Mouse (Mus musculus) thymus, postnatal 25 days (tissue): ENCODE measurements around the gene Ntm.

Source experiments
- DNase-seq: peaks from one replicate; pipeline ENCODE4 v3.0.0; 2022

Gene Ntm

GRCm38 (mm10) chr9:29796281-29796680 is 166.7 kb downstream of the Ntm start:
- no peak for DNase-seq

GRCm38 (mm10) chr9:29791199-29791915 is 171.6 kb downstream of the Ntm start:
- DNase-seq: no peak

- DNase-seq: no peak
Observed at GRCm38 (mm10) chr9:29790017-29790416, 172.9 kb downstream of the Ntm start.

GRCm38 (mm10) chr9:29788855-29789254 is 174.1 kb downstream of the Ntm start:
- DNase-seq: no peak

DNA sequence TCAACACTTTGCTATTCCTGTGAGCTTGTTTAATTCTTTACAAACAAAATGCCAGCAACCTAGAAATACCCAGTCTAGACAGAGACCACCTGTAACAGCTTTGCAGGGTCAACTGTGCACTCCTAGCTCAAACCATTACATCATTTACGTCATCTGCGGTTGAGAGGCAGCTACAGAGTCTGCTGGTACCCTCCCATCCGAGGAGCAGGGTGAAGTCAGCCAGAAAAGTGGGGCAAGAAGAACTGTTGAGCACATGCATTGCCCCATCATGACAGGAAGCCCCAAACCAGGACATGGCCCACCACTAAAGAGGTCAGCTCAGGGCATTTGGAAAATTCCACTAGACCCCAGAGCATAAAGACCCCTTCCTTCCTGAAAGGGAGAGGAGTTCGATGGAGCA is 175.5 kb downstream of the Ntm start:
- no peak for DNase-seq

DNA sequence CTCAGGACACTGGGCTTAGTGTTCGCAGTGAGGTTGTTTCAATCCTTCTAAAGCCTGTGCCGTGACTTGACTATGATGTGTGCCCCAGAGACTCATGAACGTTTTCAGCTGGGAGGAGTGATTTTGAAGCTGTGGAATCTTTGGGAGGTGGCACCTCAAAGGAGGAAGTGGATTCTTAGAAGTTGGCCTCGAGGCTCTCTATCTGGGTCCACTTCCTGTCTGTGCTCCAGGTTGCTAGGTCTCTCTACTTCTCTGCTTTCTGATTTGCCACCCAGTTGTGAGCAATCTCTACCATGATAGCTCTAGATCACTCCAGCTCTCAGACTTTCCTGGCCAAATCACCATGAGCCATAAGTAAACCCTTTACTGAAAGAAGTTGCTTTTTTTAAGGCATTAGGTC is 180.2 kb downstream of the Ntm start:
- DNase-seq: no peak

- DNase-seq: no peak
Observed at GRCm38 (mm10) chr9:29779739-29780138, 183.2 kb downstream of the Ntm start.

DNA sequence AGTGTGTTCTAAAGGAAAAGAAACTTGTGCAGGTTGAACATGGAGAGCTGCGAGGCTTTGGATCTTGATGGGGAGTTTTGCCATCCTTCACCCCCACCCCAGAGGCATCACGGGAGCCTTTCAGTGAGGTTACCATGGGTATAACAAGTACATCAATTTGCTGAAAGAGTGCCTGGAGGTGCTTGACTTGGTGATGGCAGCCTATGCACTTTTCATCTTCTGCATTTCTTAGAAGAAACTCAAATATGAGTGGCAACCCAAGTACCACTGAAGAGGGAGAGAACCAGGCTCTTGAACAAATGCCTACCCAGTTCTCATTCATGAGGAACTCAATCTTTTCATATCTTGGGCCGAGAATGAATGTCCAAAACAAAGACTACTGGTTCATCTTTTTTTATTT is 186.0 kb downstream of the Ntm start:
- no peak for DNase-seq

- DNase-seq: no peak
Observed at GRCm38 (mm10) chr9:29776542-29776941, 186.4 kb downstream of the Ntm start.

DNA sequence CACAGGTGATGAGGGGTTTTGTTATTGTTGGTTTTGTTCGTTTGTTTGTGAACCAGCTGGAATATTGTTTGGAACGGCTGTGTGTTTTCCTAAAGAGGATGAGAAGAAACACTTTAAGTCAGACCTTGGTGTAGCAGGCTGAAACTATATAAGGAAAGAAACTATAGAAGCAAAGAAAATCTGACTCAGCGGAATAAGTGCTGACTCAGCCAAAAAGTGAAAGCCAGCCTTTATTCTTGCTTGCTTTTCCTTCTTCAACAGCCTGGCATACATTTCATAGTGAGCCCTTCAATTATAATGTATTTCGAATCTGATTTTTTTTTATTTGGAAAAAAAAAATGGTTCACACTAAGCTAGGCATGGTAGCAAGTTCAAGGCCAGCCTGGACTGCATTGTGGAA is 186.9 kb downstream of the Ntm start:
- DNase-seq: no peak

- no peak for DNase-seq
Observed at GRCm38 (mm10) chr9:29772625-29773388, 190.1 kb downstream of the Ntm start.

DNA sequence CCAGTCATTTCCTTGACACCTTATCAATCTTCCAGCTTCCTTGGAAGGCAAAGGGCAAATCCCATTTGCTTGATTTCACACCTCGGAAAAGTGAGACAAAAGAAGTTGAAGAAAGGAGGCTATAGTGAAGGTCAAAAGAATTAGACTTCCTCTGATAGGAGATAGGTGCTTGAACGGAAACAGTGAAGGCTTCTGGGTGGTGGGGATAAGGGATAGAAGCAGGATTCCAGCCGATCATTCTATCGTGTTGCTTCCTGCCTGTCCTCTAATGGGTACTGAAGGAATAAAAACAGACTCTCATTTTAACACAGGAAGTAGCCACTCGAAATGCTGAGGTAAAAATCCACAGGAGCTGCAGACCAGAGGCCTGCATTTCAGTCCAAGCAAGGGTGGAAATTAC is 191.1 kb downstream of the Ntm start:
- DNase-seq: no peak

DNA sequence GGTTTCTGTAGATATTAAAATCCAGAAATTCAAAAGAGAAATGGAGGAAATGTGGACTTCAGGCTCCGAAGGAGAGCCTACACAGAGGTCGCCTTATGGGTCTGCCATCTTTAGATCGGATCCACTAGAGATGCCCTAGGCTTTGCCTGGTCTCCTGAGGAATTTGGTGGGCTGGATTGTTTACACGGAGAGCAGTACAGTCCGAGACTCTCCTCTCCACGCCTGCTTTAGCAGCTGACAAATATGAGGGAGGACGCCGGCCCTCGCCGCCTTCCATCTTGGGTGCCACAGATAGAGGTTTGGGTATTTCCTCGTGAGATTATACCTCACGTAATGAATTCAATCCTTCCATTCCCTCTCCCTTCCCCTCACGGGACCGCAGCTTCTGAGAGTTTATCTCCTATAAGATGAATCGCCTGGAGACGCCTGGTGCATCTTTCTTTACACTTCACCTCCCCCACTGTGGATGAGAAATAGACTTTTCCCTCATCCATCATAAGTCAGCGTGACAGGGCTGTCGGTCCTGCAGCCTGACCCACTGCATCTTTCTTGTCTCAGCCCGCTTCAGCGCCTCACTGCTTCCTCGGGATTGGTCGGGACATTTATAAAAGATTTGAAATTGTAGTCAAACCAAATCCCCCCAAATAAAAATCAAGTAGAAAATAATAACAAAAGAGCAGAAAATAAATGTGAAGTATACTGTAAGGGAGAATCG is 191.7 kb downstream of the Ntm start:
- no peak for DNase-seq

DNA sequence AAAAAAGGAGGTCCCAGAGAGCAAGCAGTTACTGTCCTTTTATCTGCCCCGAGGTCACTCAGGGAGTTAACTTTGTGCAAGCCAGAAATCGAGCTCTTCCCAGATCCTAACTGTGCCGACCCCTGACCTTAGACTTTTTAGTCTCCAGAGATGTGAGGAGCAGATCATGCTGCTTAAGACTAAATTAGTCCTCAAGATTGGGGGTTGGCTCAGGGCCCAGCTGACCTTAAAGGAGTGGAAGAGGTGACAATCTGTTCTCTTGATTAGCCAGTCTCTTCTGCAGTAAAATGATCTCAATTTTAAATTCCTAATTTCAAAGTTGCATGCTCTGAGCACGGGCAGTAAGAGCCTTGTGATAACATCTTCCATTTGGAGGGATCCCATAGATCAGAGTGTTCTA is 193.6 kb downstream of the Ntm start:
- no peak for DNase-seq

GRCm38 (mm10) chr9:29765990-29766980 is 196.7 kb downstream of the Ntm start:
- no peak for DNase-seq

DNA sequence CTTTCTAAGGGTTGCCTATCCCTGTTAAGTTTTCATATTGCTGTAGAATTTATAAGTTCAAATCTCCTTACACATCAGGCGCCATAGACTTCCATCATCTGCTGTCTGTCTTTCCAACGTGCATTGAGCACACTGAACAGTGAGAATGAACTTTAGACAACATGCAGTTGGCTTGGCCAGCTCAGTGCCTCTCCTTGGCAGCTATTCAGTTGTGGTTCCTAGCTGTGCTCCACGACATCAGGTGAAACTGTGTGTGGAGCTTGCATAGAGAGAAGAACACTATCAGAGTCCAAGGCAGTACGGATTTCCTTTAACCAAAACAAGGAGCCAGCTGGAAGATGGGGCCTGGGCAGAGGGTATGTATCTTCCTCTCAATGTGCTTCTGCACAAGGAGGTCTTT is 199.6 kb downstream of the Ntm start:
- no peak for DNase-seq

- DNase-seq: no peak
Observed at GRCm38 (mm10) chr9:29761952-29762586, 200.9 kb downstream of the Ntm start.

- no peak for DNase-seq
Observed at GRCm38 (mm10) chr9:29761511-29761910, 201.4 kb downstream of the Ntm start.

- DNase-seq: no peak
Observed at GRCm38 (mm10) chr9:29759940-29760339, 203.0 kb downstream of the Ntm start.

DNA sequence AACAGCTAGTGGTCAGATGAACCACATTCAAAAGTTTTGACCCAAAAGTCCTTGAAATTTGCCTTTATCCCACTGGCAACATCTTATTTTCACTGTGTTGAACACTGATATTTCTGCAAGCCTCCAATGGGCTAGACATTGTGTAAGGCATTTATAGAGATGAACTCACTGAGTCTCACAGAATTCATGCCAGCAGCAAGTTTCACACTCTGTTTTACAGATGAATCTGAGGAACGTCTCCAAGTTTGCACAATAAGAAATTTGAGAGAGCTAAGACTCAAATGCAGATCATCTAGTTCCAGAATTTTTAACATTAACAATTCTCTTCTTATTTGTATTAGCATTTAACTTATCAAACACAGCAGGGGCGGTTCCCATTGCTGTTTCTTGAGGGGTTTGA is 203.9 kb downstream of the Ntm start:
- no peak for DNase-seq

- DNase-seq: no peak
Observed at GRCm38 (mm10) chr9:29754374-29754773, 208.6 kb downstream of the Ntm start.

GRCm38 (mm10) chr9:29751396-29751795 is 211.5 kb downstream of the Ntm start:
- DNase-seq: no peak
